In genomic region chr13:91807874-91808575, GRCm38 (mm10) we compare ENCODE assay signal across 8 mouse cellular contexts. TPM values are rescaled to one million over a fixed set of nuclear protein-coding genes. Genes with fewer than 3 reads are reported as not detected.
A peak's percentile ranks its signal among the peaks of the same experiment; 100 is the strongest.
DNase-seq lines count a peak whose midpoint lies in the region; ATAC-seq and TF ChIP-seq lines count a peak whose summit lies in the region.

No protein-coding gene starts in this region.

- intact Hi-C loops in left cerebral cortex, adult 2 months (cut with DNase I) = loop anchor here (5.0 kb wide), 3 partner anchors 64 to 881 kb away; no protein-coding TSS in a partner anchor

- CTCF ChIA-PET in Patski (lab: Charles Lee) = interaction anchor here (0.9 kb wide), 1 partner anchor 14 kb away, joined by 3 read pairs; no protein-coding TSS in a partner anchor

- ATAC-seq in Patski = no peak
- no peak for ATAC-seq in embryonic facial prominence, embryonic 14.5 days (ENCODE audit: low read depth)

- in situ Hi-C loops in Patski (cut with MboI; ENCODE audit: low pct_unique_long_range_greater_than_20kb) = no loop called here

- H3K9me3 ChIP-seq in embryonic facial prominence, embryonic 14.5 days (ENCODE audit: control insufficient read depth, low read length) = no peaks in the 10 kb centered on the region

- H3K4me1 ChIP-seq in embryonic facial prominence, embryonic 14.5 days (ENCODE audit: control insufficient read depth, insufficient read depth, low read length) = no peaks in the 10 kb centered on the region

- peak overlapping the region; percentile 69 for H3K4me2 ChIP-seq in embryonic facial prominence, embryonic 14.5 days (ENCODE audit: low read depth, low read length)

- peak overlapping the region; percentile 88 for H3K4me3 ChIP-seq in left cerebral cortex, adult 2 months
- H3K4me3 ChIP-seq in embryonic facial prominence, embryonic 14.5 days (ENCODE audit: low read depth, low read length) = peak overlapping the region; percentile 94

- no peak for TF ChIP-seq CTCF in left cerebral cortex, adult 2 months (IDR thresholded peaks at IDR 0.05)
- peak; percentile 20 for TF ChIP-seq CTCF in Patski (IDR thresholded peaks at IDR 0.05)

- no peaks in the 10 kb centered on the region for H3K27me3 ChIP-seq in Patski
- H3K27me3 ChIP-seq in embryonic facial prominence, embryonic 14.5 days (replicated peaks; ENCODE audit: control insufficient read depth, insufficient read depth, low read length) = no peaks in the 10 kb centered on the region

- H3K36me3 ChIP-seq in embryonic facial prominence, embryonic 14.5 days (ENCODE audit: control insufficient read depth, insufficient read depth, low read length) = peaks cover 19% of the 10 kb centered on the region

- POLR2A ChIA-PET in Patski (lab: Charles Lee) = no interaction called here

- H3K9ac ChIP-seq in embryonic facial prominence, embryonic 14.5 days (ENCODE audit: low read depth, low read length) = peak overlapping the region; percentile 92

- H3K27ac ChIP-seq in left cerebral cortex, adult 2 months = peak overlapping the region; percentile 98
- peak overlapping the region; percentile 91 for H3K27ac ChIP-seq in embryonic facial prominence, embryonic 14.5 days (replicated peaks; ENCODE audit: low read depth, low read length)

- no peak for DNase-seq in left cerebral cortex, adult 2 months (ENCODE audit: extremely low spot score in 1 of 2, low spot score in 2 of 2)
- DNase-seq in left cerebral cortex, adult 11 months (ENCODE audit: low spot score) = no peak
- DNase-seq in Patski (ENCODE audit: low read depth, low spot score) = no peak
- peak; percentile 31 for DNase-seq in embryonic facial prominence, embryonic 14.5 days (ENCODE audit: low spot score)
- DNase-seq in kidney, postnatal 14 days = peak; percentile 12
- peak; percentile 65 for DNase-seq in naive thymus-derived CD4-positive, alpha-beta T cell, adult 2 months (ENCODE audit: low read depth)
- no peak for DNase-seq in right cerebral cortex, postnatal 10 days (ENCODE audit: low spot score in 2 of 2)
- DNase-seq in adrenal gland, postnatal 36 days = no peak

- WGBS in embryonic facial prominence, embryonic 14.5 days = 33% methylated on average over 19 of the region's 20 CpGs

RNA-seq across cellular contexts. Expression of gene Zcchc9, which starts 0.5 kb away (rescaled TPM):
- total RNA-seq in left cerebral cortex, adult 2 months (2021) = 10 to 100 TPM; 14.3 to 19.2 TPM
- 37.6 TPM for polyA plus RNA-seq in Patski (2021)
- polyA plus RNA-seq in embryonic facial prominence, embryonic 14.5 days (2014; fragmentation: Nextera tagmentation; extraction: Ambion mirVana) = 21.8 and 22.3 TPM in 2 replicates
- total RNA-seq in adrenal gland, postnatal 36 days (2021) = 10 to 100 TPM; 41.1 to 64.2 TPM

Comparison
In these comparisons a context has a peak if more than half of its experiments do, and no peak if none do; other contexts are left out.
1. DNase-seq: peak in embryonic facial prominence, embryonic 14.5 days (single experiment), kidney, postnatal 14 days (single experiment) and naive thymus-derived CD4-positive, alpha-beta T cell, adult 2 months (single experiment); none in left cerebral cortex, adult 2 months (0 of 2), left cerebral cortex, adult 11 months (single experiment), Patski (single experiment), right cerebral cortex, postnatal 10 days (0 of 2) and adrenal gland, postnatal 36 days (0 of 2).